Mouse (Mus musculus): ENCODE measurements around the gene Rpl10a. TPM values are rescaled to one million over a fixed set of nuclear protein-coding genes. Genes with fewer than 3 reads are reported as not detected.

Gene Rpl10a
- polyA plus RNA-seq, 1 experiment from 2014 or later, result 852 TPM

DNA sequence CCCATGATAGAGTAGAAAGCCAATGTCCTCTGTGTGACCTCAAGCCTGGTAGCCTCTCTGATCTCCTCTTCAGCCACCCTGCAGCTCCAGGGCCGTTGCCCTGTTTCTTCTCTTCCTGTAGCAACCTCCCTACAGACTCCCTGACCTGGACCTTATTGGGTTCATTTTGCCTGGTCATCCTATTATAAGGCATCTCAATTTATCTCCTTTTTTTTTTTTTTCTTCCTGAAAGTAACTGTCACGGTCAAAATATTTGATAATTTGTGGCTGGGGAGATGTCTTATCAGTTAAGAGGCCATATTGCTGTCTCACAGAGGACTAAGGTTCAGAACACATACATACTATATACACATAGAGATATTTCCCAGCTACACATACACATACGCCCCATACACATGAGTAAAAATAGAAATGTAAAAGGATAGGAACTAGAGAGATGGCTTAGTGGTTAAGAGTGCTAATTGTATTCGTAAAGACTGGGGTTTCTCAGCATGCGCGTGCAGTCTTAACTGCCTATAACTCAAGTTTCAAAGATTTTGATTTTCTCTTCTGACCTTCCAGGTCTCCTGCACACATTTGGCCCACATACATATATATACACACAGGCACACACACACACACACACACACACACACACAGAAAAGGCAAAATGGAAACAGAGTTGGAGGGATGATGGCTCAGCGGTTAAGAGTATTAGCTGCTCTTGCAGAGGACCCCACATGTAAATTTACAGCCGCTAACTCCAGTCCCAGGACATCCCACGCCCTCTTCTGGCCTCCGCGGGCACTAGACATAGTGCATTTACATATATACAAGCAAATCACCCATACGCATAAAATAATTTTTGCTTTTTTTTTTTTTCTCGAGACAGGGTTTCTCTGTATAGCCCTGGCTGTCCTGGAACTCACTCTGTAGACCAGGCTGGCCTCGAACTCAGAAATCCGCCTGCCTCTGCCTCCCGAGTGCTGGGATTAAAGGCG lies 15.7 kb upstream of the Rpl10a start:
- H3K4me1 ChIP-seq (ENCODE audit: control insufficient read depth, insufficient read depth, low read length), result peaks cover 10% of the 10 kb centered on the region
- H3K27ac ChIP-seq (replicated peaks; ENCODE audit: low read depth, low read length), result peak overlapping the region; percentile 70
- peak overlapping the region; percentile 87 for H3K4me3 ChIP-seq (ENCODE audit: low read depth, low read length)
- 27% methylated on average over 17 of the region's 17 CpGs for WGBS
- DNase-seq (ENCODE audit: low spot score), result no peak
- no peaks in the 10 kb centered on the region for H3K27me3 ChIP-seq (replicated peaks; ENCODE audit: control insufficient read depth, insufficient read depth, low read length)
- no peaks in the 10 kb centered on the region for H3K9me3 ChIP-seq (ENCODE audit: control insufficient read depth, low read length)
- 0 out of 2 replicates have a peak overlapping the region, but pooled peaks have one; percentile 20 for H3K9ac ChIP-seq (ENCODE audit: low read depth, low read length)
- peaks cover 17% of the 10 kb centered on the region for H3K36me3 ChIP-seq (ENCODE audit: control insufficient read depth, insufficient read depth, low read length)
- ATAC-seq (ENCODE audit: low read depth), result peak; percentile 19
- H3K4me2 ChIP-seq (ENCODE audit: low read depth, low read length), result peak overlapping the region; percentile 75

GRCm38 (mm10) chr17:28313212-28313879 lies 14.9 kb upstream of the Rpl10a start, which contains the start of gene Fance:
Gene Fance (plus strand): TSS chr17:28313519.
- peak within 1 kb of the TSS; percentile 87 for H3K4me3 ChIP-seq (ENCODE audit: low read depth, low read length)
- H3K9ac ChIP-seq (ENCODE audit: low read depth, low read length), result peak within 1 kb of the TSS; percentile 92
- peaks cover 25% of the 10 kb centered on the region for H3K36me3 ChIP-seq (ENCODE audit: control insufficient read depth, insufficient read depth, low read length)
- WGBS, result under 1% methylated on average over 52 of the region's 69 CpGs
- no peaks in the 10 kb centered on the region for H3K9me3 ChIP-seq (ENCODE audit: control insufficient read depth, low read length)
- H3K27ac ChIP-seq (replicated peaks; ENCODE audit: low read depth, low read length), result peak within 1 kb of the TSS; percentile 94
- peak within 1 kb of the TSS; percentile 75 for H3K4me2 ChIP-seq (ENCODE audit: low read depth, low read length)
- ATAC-seq (ENCODE audit: low read depth) (peak; percentile 98), DNase-seq (ENCODE audit: low spot score) (peak; percentile 100)
- H3K27me3 ChIP-seq (replicated peaks; ENCODE audit: control insufficient read depth, insufficient read depth, low read length), result no peaks in the 10 kb centered on the region
- peaks cover 10% of the 10 kb centered on the region for H3K4me1 ChIP-seq (ENCODE audit: control insufficient read depth, insufficient read depth, low read length)

GRCm38 (mm10) chr17:28313880-28314225 lies 14.4 kb upstream of the Rpl10a start:
- WGBS, result 2% methylated on average over 11 of the region's 11 CpGs
- ATAC-seq (ENCODE audit: low read depth), result peak; percentile 13
- Histone ChIP-seq H3K9ac (ENCODE audit: low read depth, low read length) (peak overlapping the region; percentile 92), H3K36me3 (ENCODE audit: control insufficient read depth, insufficient read depth, low read length) (peaks cover 30% of the 10 kb centered on the region), H3K27me3 (replicated peaks; ENCODE audit: control insufficient read depth, insufficient read depth, low read length) (no peaks in the 10 kb centered on the region), H3K9me3 (ENCODE audit: control insufficient read depth, low read length) (no peaks in the 10 kb centered on the region), H3K4me3 (ENCODE audit: low read depth, low read length) (peak overlapping the region; percentile 87), H3K4me1 (ENCODE audit: control insufficient read depth, insufficient read depth, low read length) (peaks cover 6% of the 10 kb centered on the region), H3K4me2 (ENCODE audit: low read depth, low read length) (peak overlapping the region; percentile 75), H3K27ac (replicated peaks; ENCODE audit: low read depth, low read length) (peak overlapping the region; percentile 94)
- peak; percentile 63 for DNase-seq (ENCODE audit: low spot score)

- DNase-seq (ENCODE audit: low spot score), result no peak
- no peak for ATAC-seq (ENCODE audit: low read depth)
- 60% methylated on average over 20 of the region's 20 CpGs for WGBS
- Histone ChIP-seq H3K27ac (replicated peaks; ENCODE audit: low read depth, low read length) (no peak overlapping the region), H3K36me3 (ENCODE audit: control insufficient read depth, insufficient read depth, low read length) (peaks cover 43% of the 10 kb centered on the region), H3K27me3 (replicated peaks; ENCODE audit: control insufficient read depth, insufficient read depth, low read length) (no peaks in the 10 kb centered on the region), H3K4me2 (ENCODE audit: low read depth, low read length) (no peak overlapping the region), H3K9ac (ENCODE audit: low read depth, low read length) (peak overlapping the region; percentile 21; the same call in 1 of the 2 replicates), H3K9me3 (ENCODE audit: control insufficient read depth, low read length) (no peaks in the 10 kb centered on the region), H3K4me1 (ENCODE audit: control insufficient read depth, insufficient read depth, low read length) (peaks cover 6% of the 10 kb centered on the region), H3K4me3 (ENCODE audit: low read depth, low read length) (no peak overlapping the region)
These were observed 12.6 kb upstream of the Rpl10a start for GRCm38 (mm10) chr17:28315611-28316160.

- Histone ChIP-seq H3K4me2 (ENCODE audit: low read depth, low read length) (no peak overlapping the region), H3K27ac (replicated peaks; ENCODE audit: low read depth, low read length) (no peak overlapping the region), H3K36me3 (ENCODE audit: control insufficient read depth, insufficient read depth, low read length) (peaks cover 51% of the 10 kb centered on the region), H3K9ac (ENCODE audit: low read depth, low read length) (no peak overlapping the region), H3K4me3 (ENCODE audit: low read depth, low read length) (no peak overlapping the region), H3K9me3 (ENCODE audit: control insufficient read depth, low read length) (no peaks in the 10 kb centered on the region), H3K27me3 (replicated peaks; ENCODE audit: control insufficient read depth, insufficient read depth, low read length) (no peaks in the 10 kb centered on the region), H3K4me1 (ENCODE audit: control insufficient read depth, insufficient read depth, low read length) (peaks cover 6% of the 10 kb centered on the region)
- WGBS, result 91% methylated on average over 9 of the region's 9 CpGs
- ATAC-seq (ENCODE audit: low read depth), result no peak
- DNase-seq (ENCODE audit: low spot score), result no peak
These were observed 11.8 kb upstream of the Rpl10a start for GRCm38 (mm10) chr17:28316476-28316875.

- H3K4me2 ChIP-seq (ENCODE audit: low read depth, low read length), result no peak overlapping the region
- DNase-seq (ENCODE audit: low spot score), result no peak
- H3K4me1 ChIP-seq (ENCODE audit: control insufficient read depth, insufficient read depth, low read length), result peaks cover 6% of the 10 kb centered on the region
- 72% methylated on average over 8 of the region's 8 CpGs for WGBS
- no peaks in the 10 kb centered on the region for H3K27me3 ChIP-seq (replicated peaks; ENCODE audit: control insufficient read depth, insufficient read depth, low read length)
- no peak overlapping the region for H3K4me3 ChIP-seq (ENCODE audit: low read depth, low read length)
- no peak overlapping the region for H3K9ac ChIP-seq (ENCODE audit: low read depth, low read length)
- ATAC-seq (ENCODE audit: low read depth), result no peak
- peaks cover 56% of the 10 kb centered on the region for H3K36me3 ChIP-seq (ENCODE audit: control insufficient read depth, insufficient read depth, low read length)
- no peak overlapping the region for H3K27ac ChIP-seq (replicated peaks; ENCODE audit: low read depth, low read length)
- H3K9me3 ChIP-seq (ENCODE audit: control insufficient read depth, low read length), result no peaks in the 10 kb centered on the region
These were observed 11.2 kb upstream of the Rpl10a start for GRCm38 (mm10) chr17:28317091-28317490.

DNA sequence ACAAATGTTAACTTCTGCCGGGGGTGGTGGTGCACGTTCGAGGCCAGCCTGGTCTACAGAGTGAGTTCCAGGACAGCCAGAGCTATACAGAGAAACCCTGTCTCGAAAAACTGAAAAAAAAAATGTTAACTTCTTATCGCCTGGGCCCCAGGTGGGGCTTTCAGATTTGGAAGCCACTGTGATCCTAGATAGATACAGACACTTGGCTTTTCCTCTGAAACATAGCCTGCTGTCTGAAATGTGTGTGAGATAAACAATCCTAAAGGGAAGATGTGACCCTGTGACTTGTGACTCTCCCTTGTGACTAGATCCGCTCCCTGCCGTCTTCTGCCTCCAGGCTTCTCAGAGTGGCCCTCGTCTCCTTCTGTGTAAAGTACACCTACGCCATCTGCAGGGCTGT lies 10.5 kb upstream of the Rpl10a start:
- no peak overlapping the region for H3K4me2 ChIP-seq (ENCODE audit: low read depth, low read length)
- ATAC-seq (ENCODE audit: low read depth), result no peak
- no peaks in the 10 kb centered on the region for H3K9me3 ChIP-seq (ENCODE audit: control insufficient read depth, low read length)
- no peak overlapping the region for H3K27ac ChIP-seq (replicated peaks; ENCODE audit: low read depth, low read length)
- no peaks in the 10 kb centered on the region for H3K27me3 ChIP-seq (replicated peaks; ENCODE audit: control insufficient read depth, insufficient read depth, low read length)
- H3K4me1 ChIP-seq (ENCODE audit: control insufficient read depth, insufficient read depth, low read length), result peaks cover 6% of the 10 kb centered on the region
- no peak overlapping the region for H3K9ac ChIP-seq (ENCODE audit: low read depth, low read length)
- DNase-seq (ENCODE audit: low spot score), result no peak
- peaks cover 61% of the 10 kb centered on the region for H3K36me3 ChIP-seq (ENCODE audit: control insufficient read depth, insufficient read depth, low read length)
- 80% methylated on average over 9 of the region's 9 CpGs for WGBS
- no peak overlapping the region for H3K4me3 ChIP-seq (ENCODE audit: low read depth, low read length)

DNA sequence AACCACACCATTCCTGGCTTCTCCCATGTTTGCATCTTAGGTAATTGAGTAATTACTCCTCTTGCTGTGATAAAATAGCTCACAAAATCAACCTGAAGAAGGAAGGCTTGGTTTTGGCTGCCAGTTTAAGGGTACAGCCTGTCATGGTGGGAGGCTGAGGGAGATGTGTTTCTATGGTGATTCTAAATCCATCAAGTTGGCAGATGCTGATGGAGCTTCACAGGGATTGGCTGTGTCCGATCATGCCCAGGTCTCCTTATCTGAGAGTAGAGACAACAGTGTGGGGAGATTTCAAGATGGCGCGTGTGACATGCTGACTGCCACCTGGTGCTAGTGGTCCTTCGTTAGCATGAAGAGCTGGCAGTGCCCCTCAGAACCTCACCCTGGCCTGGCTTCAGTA lies 6.6 kb upstream of the Rpl10a start:
- Histone ChIP-seq H3K27me3 (replicated peaks; ENCODE audit: control insufficient read depth, insufficient read depth, low read length) (no peaks in the 10 kb centered on the region), H3K9me3 (ENCODE audit: control insufficient read depth, low read length) (no peaks in the 10 kb centered on the region), H3K9ac (ENCODE audit: low read depth, low read length) (no peak overlapping the region), H3K4me1 (ENCODE audit: control insufficient read depth, insufficient read depth, low read length) (no peaks in the 10 kb centered on the region), H3K36me3 (ENCODE audit: control insufficient read depth, insufficient read depth, low read length) (peaks cover 73% of the 10 kb centered on the region), H3K4me2 (ENCODE audit: low read depth, low read length) (no peak overlapping the region), H3K4me3 (ENCODE audit: low read depth, low read length) (no peak overlapping the region), H3K27ac (replicated peaks; ENCODE audit: low read depth, low read length) (no peak overlapping the region)
- WGBS, result 97% methylated on average over 4 of the region's 4 CpGs
- ATAC-seq (ENCODE audit: low read depth) (no peak), DNase-seq (ENCODE audit: low spot score) (no peak)
